Mouse (Mus musculus) liver, embryonic 15.5 days (tissue): ENCODE results near the gene Ccnt1. TPM values are rescaled to one million over a fixed set of nuclear protein-coding genes. Genes with fewer than 3 reads are reported as not detected.
A peak's percentile ranks its signal among the peaks of the same experiment; 100 is the strongest.
"Not testable (repeated sequence)": the region's sequence is repeated elsewhere in the genome, so short reads cannot be mapped to it uniquely, and the experiment has no call there.

Source experiments
- ATAC-seq: fragments of 200-750 bp; cut with Nextera tagmentation; 2 replicates; pipeline ENCODE4 v1.8.0; 2017; ENCODE audit warnings: moderate number of reproducible peaks, mild to moderate bottlenecking, moderate library complexity; ENCODE audit not compliant: insufficient read depth
- H3K27ac ChIP-seq: fragments of 300-500 bp; sonication (generic); replicated peaks from 2 replicates; pipeline ENCODE4 v1.5.1; 2015; ENCODE audit warnings: mild to moderate bottlenecking, inconsistent platforms
- H3K27me3 ChIP-seq: fragments of 300-500 bp; sonication (generic); 2 replicates; pipeline ENCODE4 v1.6.1; 2015; ENCODE audit warnings: mild to moderate bottlenecking, inconsistent platforms
- H3K36me3 ChIP-seq: fragments of 300-500 bp; sonication (generic); replicated peaks from 2 replicates; pipeline ENCODE4 v1.6.1; 2015; ENCODE audit warnings: moderate library complexity, mild to moderate bottlenecking, inconsistent platforms
- H3K4me1 ChIP-seq: fragments of 300-500 bp; sonication (generic); replicated peaks from 2 replicates; pipeline ENCODE4 v1.6.1; 2015; ENCODE audit warnings: inconsistent platforms
- H3K4me2 ChIP-seq: fragments of 300-500 bp; sonication (generic); 2 replicates; pipeline ENCODE4 v1.6.1; 2015; ENCODE audit warnings: moderate library complexity, mild to moderate bottlenecking, inconsistent platforms
- H3K4me3 ChIP-seq: fragments of 300-500 bp; sonication (generic); replicated peaks from 2 replicates; pipeline ENCODE4 v1.5.1; 2015; ENCODE audit warnings: mild to moderate bottlenecking, inconsistent platforms
- H3K9ac ChIP-seq: fragments of 300-500 bp; sonication (generic); 2 replicates; pipeline ENCODE4 v1.6.1; 2015; ENCODE audit warnings: moderate library complexity, mild to moderate bottlenecking, inconsistent platforms
- H3K9me3 ChIP-seq: fragments of 300-500 bp; sonication (generic); replicated peaks from 2 replicates; pipeline ENCODE4 v1.6.1; 2016; ENCODE audit warnings: inconsistent platforms
- WGBS: fragments of 180-500 bp; shearing (Covaris S2); methylation state at CpG from one replicate; pipeline ENCODE4 v1.1.7; 2015; ENCODE audit warnings: mixed read lengths; ENCODE audit not compliant: insufficient replicate concordance; 5-methylcytosine and 5-hydroxymethylcytosine counted together
- polyA plus RNA-seq: library from polyadenylated mRNA; unstranded; fragments of >200 nt; fragmentation: Nextera tagmentation; extraction: Ambion mirVana; gene quantifications from 2 replicates; pipeline ENCODE4 v1.2.1, GENCODE M21; 2015

The Ccnt1 gene
- polyA plus RNA-seq, 1 experiment from 2014 or later, result 25.1 TPM

DNA sequence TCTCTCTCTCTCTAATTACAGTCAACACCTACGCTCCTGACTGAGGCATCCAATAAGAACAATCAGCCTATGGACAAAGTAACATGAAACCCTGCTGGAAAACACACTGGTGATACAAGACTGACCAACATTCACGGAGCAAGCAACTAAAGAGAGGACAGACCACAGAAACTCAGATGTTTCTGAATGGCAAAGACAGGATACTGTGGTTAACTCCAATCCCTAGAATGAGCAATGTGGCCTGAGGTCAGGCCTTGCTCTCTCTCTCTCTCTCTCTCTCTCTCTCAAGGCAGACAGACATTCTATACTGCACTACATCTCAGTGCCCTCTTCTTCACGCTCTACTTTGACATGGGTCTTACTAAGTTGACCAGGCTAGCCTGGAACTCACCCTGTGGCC is 49.5 kb downstream of the Ccnt1 start:
- Histone ChIP-seq H3K27ac (no peak overlapping the region), H3K27me3 (no peaks in the 10 kb centered on the region), H3K4me1 (peaks cover 6% of the 10 kb centered on the region), H3K4me3 (no peak overlapping the region), H3K4me2 (no peak overlapping the region), H3K9me3 (no peaks in the 10 kb centered on the region), H3K9ac (no peak overlapping the region), H3K36me3 (peaks cover 78% of the 10 kb centered on the region)
- WGBS, result 85% methylated on average over 3 of the region's 3 CpGs
- no peak for ATAC-seq

DNA sequence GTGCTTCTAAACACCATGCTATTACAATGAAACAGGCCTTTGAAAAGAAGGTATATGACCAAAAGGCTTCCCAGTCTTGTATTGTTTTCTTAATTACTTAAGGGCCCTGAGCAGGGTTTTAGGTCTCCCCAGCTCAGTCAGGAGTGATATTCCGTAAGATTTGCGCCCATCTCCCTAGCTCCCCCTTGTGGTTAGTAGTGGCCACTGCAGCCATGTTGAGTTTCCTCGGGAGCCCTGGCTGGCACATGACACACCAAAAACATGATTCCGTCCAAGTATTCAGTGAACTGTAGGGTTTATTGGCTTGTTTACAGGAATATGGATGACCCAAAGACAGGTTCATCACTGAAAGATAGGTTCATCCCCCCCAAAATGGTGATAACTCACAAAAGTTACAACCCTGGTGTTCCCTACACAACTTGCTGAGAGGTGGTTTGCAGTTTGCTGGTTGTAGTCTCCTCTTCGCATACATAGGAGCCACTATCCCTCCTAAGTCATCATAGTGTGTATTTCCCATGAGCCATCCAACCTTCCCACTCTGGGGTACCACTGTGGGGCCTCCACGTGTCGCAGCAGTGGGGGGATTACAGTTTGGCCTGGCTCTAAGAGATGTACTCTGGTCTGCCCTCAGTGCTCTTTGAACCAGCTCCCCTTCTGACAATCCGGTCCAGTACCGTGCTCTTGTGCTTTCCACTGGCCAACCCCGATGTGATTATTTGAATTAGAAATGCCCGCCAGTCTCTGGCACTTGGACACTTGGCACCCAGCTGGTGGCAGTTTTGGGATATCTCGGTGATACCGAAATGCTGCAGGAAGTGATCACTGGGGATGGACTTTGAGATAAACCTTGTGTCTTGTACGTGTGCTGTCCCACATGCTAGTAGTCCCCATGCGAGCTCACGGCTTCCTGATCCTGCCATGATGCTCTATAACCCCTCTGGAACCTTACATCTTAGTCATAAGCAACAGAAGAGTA is 53.1 kb downstream of the Ccnt1 start:
- Histone ChIP-seq H3K9me3 (no peaks in the 10 kb centered on the region), H3K36me3 (peaks cover 44% of the 10 kb centered on the region), H3K27me3 (no peaks in the 10 kb centered on the region), H3K4me1 (no peaks in the 10 kb centered on the region), H3K27ac (no peak overlapping the region), H3K9ac (no peak overlapping the region), H3K4me2 (no peak overlapping the region), H3K4me3 (no peak overlapping the region)
- 41% methylated on average over 16 of the region's 16 CpGs for WGBS
- ATAC-seq, result peak; percentile 24; the same call in 1 of the 2 replicates

DNA sequence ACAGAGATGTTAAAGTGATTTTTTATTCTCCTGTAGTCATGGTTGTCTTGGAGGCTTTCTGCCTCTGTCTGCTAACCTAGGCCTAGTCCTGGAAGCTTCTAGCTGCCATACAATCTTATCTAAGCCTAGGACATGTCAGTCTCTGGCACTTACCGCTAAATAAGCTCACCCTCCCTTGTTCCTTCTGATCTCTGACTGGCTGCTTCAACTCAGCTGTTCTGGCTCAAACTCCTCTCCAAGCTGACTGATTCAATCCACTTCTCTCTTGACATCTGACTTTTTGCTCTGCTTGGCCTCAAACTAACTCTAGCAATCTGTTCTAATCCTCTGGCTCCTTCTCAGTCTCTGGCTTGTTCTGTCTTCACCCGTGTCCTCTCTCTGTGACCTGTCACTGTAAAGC is 55.9 kb downstream of the Ccnt1 start:
- not testable (repeated sequence) for ATAC-seq, H3K9me3 ChIP-seq, H3K9ac ChIP-seq, H3K4me3 ChIP-seq, H3K27me3 ChIP-seq, H3K27ac ChIP-seq, H3K4me2 ChIP-seq
- whole genome bisulfite sequencing, result 62% methylated on average over 2 of the region's 2 CpGs
- H3K4me1 ChIP-seq, result peaks cover 16% of the 10 kb centered on the region
- H3K36me3 ChIP-seq, result peaks cover 17% of the 10 kb centered on the region

DNA sequence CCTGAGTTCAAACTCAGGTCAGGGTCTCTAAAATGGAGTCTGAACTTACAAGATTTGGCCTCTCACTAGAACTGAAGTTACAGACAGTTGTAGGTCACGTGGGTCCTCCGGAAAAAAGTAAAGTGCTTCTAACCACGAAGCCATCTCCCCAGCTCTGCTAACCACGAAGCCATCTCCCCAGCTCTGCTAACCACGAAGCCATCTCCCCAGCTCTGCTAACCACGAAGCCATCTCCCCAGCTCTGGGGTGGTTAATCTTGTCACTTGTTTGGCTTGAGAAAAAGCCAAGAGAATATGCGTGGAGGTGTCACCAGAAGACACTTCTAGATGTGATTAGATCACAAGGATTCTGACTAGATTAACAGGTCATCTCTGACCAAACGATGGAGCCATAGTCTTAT is 56.6 kb downstream of the Ccnt1 start:
- ATAC-seq, result no peak

DNA sequence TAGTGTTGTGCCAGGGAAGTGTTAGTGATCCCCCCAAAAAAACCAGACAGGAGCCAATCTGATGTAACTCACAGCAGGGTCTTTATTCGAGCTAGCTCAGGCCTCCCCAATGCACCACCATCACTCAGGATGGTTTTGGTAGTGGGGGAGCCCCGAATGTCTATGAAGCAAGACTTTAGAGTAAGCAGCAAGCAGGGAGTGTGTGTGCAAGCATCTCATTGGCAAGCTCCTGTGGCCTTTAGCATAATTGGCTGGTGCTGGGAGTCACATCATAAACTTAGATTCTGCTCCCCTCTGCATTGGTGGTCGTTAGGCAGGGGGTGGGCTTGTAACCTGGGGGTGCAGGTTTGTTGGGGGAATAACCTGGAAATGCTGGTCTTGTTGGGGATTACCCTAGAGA is 57.0 kb downstream of the Ccnt1 start:
- 43% methylated on average over 3 of the region's 3 CpGs for WGBS
- peaks cover 16% of the 10 kb centered on the region for H3K4me1 ChIP-seq
- not testable (repeated sequence) for H3K27ac ChIP-seq, H3K9ac ChIP-seq, H3K4me3 ChIP-seq, ATAC-seq, H3K4me2 ChIP-seq, H3K9me3 ChIP-seq, H3K27me3 ChIP-seq
- peaks cover 12% of the 10 kb centered on the region for H3K36me3 ChIP-seq

More for the DNA sequence above, 56.6 kb downstream of the Ccnt1 start:
- no peaks in the 10 kb centered on the region for H3K9me3 ChIP-seq
- H3K27me3 ChIP-seq, result no peaks in the 10 kb centered on the region
- peaks cover 12% of the 10 kb centered on the region for H3K36me3 ChIP-seq
- peaks cover 16% of the 10 kb centered on the region for H3K4me1 ChIP-seq
- no peak overlapping the region for H3K4me3 ChIP-seq
- H3K9ac ChIP-seq, result no peak overlapping the region
- H3K27ac ChIP-seq, result no peak overlapping the region
- H3K4me2 ChIP-seq, result no peak overlapping the region
- 17% methylated on average over 8 of the region's 8 CpGs for WGBS

DNA sequence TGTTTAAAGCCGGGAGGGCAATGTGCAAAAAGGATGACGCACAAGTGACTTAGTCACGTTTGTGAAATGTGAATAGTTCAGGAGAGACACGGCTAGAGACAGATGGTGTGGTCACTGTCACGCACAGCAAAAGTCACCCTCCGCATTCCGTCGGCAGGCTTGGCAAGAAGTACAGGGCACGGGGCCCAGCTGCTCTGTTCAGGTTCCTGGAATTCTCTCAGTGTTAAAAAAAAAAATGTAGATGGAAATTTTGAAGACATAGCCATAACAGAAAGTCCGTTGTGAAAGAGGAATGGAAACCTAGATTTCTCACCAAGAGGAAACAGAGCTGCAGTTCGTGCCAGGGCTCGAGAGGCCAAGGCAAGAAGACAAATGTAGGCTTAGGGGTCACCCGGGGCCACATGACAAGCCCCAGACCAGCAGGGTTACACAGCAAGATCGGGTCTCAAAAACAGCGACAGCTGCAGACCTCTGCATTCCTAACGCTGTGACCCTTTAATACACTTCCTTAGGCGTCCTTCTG is 57.9 kb downstream of the Ccnt1 start:
- no peak overlapping the region for H3K27ac ChIP-seq
- no peak overlapping the region for H3K4me3 ChIP-seq
- no peak overlapping the region for H3K4me2 ChIP-seq
- peaks cover 16% of the 10 kb centered on the region for H3K4me1 ChIP-seq
- H3K27me3 ChIP-seq, result no peaks in the 10 kb centered on the region
- no peaks in the 10 kb centered on the region for H3K9me3 ChIP-seq
- H3K36me3 ChIP-seq, result peaks cover 4% of the 10 kb centered on the region
- no peak for ATAC-seq
- H3K9ac ChIP-seq, result no peak overlapping the region
- WGBS, result 51% methylated on average over 17 of the region's 17 CpGs

DNA sequence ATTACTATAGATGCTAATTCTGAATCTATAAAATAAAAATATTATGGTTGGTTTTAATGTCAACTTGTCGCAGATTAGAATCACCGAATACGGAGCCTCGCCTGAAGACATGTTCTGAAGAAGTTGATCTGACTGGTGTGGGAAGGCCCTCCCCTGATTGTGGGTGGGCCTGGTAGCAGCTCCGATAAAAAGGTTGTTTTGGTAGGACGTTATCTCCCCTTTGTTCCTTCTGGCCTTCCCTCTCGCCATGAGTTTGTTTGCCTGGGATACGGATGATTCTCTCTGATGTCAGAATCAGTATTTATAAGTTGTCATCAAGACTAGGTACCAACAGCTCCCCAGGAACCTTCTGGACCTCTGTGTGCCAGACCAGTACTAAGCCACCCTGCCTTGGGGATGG is 58.5 kb downstream of the Ccnt1 start:
- no peak overlapping the region for H3K27ac ChIP-seq
- no peaks in the 10 kb centered on the region for H3K36me3 ChIP-seq
- no peak overlapping the region for H3K4me3 ChIP-seq
- H3K4me1 ChIP-seq, result peaks cover 16% of the 10 kb centered on the region
- H3K27me3 ChIP-seq, result no peaks in the 10 kb centered on the region
- no peak overlapping the region for H3K9ac ChIP-seq
- ATAC-seq, result no peak
- H3K4me2 ChIP-seq, result no peak overlapping the region
- 29% methylated on average over 8 of the region's 8 CpGs for WGBS
- H3K9me3 ChIP-seq, result no peaks in the 10 kb centered on the region

DNA sequence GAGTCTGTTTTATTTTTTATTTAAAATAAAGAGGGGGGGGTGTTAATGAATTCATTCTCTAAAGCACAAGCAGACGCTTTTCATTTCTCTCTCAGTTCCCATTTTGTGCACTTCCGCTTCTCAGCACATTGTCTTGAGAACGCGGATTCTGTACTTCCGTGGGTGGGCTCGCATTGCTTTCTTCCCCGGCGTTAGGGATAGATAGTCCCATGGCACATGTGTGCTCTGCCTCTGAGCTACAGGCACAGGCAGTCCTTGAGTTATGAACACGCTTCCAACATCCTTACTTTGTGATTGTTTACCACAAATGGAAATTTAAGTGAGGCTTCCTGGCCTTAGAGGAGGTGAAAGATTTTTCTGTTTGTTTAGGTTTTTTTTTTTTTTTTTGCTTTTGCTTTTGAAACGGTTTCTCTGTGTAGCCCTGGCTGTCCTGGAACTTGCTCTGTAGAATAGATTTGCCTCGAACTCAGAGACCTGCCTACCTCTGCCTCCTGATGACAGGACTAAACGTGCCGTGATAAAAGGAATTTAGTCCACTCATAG is 59.3 kb downstream of the Ccnt1 start:
- Histone ChIP-seq H3K36me3 (no peaks in the 10 kb centered on the region), H3K9me3 (no peaks in the 10 kb centered on the region), H3K4me2 (peak overlapping the region; percentile 66), H3K27me3 (no peaks in the 10 kb centered on the region), H3K4me1 (peaks cover 16% of the 10 kb centered on the region), H3K27ac (peak overlapping the region; percentile 51; the same call in 1 of the 2 replicates), H3K9ac (no peak overlapping the region), H3K4me3 (peak overlapping the region; percentile 7; the same call in 1 of the 2 replicates)
- WGBS, result 34% methylated on average over 13 of the region's 13 CpGs
- no peak for ATAC-seq

DNA sequence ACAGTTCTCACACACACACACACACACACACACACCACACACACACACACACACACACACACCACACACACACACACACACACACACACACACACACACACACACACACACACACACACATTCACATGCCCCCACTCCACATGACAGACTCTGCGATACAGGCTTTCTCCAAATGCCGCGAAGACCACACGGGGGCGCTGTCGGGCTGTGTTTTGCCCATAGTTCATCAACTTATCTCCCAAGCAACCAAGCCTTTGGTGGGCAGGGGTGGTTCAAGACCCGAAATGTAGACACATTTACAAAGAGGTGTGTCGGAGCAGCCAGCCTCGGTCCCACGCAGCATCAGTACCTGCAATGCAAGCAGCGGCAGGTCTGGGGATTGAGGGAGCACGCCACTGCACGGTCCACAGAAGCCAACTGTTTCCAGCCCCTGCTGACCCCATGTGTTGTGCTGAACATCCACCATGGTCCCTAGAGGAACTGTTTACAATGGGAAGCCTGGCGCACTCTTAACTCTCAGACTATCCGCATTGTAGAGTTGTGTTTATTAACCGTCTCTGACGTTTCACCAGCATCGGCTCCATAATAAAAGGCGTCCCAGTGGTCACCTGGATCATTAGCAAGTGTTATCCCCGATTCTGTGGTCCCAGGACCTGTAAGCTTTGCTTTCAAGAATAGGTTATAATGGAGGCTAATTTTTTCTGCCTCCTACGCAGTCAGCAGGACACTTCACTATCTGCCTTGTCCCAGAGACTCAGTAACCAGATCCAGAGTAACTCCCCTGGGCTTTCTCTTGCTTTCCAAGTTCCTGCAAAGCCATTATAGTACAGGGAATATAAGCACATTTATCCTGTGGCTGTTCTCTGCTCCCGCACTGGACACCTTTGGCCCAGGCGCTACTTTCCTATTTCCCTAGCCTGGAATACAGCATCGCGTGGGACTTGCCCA is 60.0 kb downstream of the Ccnt1 start:
- peak overlapping the region; percentile 51; the same call in 1 of the 2 replicates for H3K27ac ChIP-seq
- H3K9me3 ChIP-seq, result no peaks in the 10 kb centered on the region
- H3K36me3 ChIP-seq, result no peaks in the 10 kb centered on the region
- WGBS, result 25% methylated on average over 25 of the region's 25 CpGs
- H3K9ac ChIP-seq, result no peak overlapping the region
- peak; percentile 29; the same call in 1 of the 2 replicates for ATAC-seq
- peak overlapping the region; percentile 66 for H3K4me2 ChIP-seq
- H3K4me1 ChIP-seq, result peaks cover 16% of the 10 kb centered on the region
- no peaks in the 10 kb centered on the region for H3K27me3 ChIP-seq
- H3K4me3 ChIP-seq, result peak overlapping the region; percentile 32

DNA sequence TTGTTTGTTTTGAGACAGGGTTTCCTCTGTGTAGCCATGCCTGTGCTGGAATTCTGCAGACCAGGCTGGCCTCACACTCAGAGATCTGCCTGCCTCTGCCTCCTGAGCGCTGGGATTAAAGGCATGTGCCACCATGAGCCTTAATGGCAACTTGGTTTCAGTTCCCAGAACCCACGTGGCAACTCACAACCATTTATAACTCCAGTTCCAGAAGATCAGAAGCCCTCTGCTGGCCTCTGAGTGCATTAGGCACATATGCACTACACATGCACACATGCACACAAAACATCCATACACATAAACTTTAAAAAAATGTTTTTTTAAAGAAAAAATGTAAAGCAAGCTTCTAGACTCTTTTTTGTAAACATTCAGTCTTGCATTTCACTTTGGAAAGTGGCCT is 61.3 kb downstream of the Ccnt1 start:
- peaks cover 16% of the 10 kb centered on the region for H3K4me1 ChIP-seq
- no peaks in the 10 kb centered on the region for H3K9me3 ChIP-seq
- no peak overlapping the region for H3K9ac ChIP-seq
- no peaks in the 10 kb centered on the region for H3K36me3 ChIP-seq
- no peak for ATAC-seq
- 34% methylated on average over 2 of the region's 2 CpGs for WGBS
- no peak overlapping the region for H3K27ac ChIP-seq
- H3K4me3 ChIP-seq, result no peak overlapping the region
- no peaks in the 10 kb centered on the region for H3K27me3 ChIP-seq
- no peak overlapping the region for H3K4me2 ChIP-seq
